Mouse (Mus musculus) left cerebral cortex, postnatal 4 days (tissue): ENCODE measurements around the gene Gas8. TPM values are rescaled to one million over a fixed set of nuclear protein-coding genes. Genes with fewer than 3 reads are reported as not detected.
"Not testable (repeated sequence)": the region's sequence is repeated elsewhere in the genome, so short reads cannot be mapped to it uniquely, and the experiment has no call there.

Experiments
- DNase-seq: peaks from one replicate; pipeline ENCODE4 v3.0.0-alpha.2; 2022
- intact Hi-C: fragments of 180-260 bp; cut with DNase I; formaldehyde crosslinking; loops from one replicate; pipeline ENCODE4 v1.15.1; 2025
- total RNA-seq, 2 experiments: library from RNA; stranded (reverse); gene quantifications; 2 replicates each; pipeline ENCODE4 v1.2.3; 2021

Gene Gas8
- total RNA-seq, 2 experiments from 2014 or later = 42.3 to 46.7 TPM

DNA sequence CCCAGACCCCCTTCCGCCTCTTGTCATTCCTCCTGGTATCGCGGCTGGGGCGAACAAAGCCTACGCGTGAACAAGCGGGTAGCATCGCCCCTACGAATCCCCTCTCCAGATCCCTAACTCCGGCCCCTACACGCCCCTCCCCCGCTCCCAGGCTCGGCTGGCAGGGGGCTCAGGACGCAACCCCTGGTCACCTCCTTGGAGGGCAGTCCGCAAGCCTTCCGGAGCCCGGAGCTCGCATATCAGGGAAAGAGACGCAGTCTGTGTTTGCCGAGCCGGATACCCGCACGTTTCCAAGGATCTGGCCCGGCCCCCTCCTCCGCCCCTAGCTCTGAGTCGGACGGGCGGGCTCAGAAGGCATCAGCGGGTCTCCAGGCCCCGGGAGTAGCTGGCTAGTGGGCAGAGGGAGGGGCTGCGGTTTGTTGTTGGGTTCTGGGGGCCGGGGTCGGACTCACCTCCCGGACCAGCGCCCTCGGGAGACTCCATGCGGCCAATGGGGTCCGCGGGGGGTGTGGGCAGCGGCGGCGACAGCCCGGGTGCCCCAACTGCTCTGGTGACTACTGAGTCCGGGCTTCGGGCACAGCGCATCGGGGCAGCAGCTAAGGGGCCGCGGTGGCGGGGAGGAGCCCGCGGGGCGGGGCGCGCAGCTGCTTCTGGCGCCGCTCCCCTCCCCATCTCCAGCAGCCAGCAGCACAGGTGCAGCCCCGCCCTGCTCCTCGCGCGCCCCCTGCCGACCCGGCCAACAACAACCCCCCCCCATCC lies 3.7 kb upstream of the Gas8 start, which contains the start of gene Dbndd1:
TSS of gene Dbndd1 (minus strand) at position 683 of the 759 bp plus-strand sequence.
- intact Hi-C loops = no loop called here
- peak; percentile 82 for DNase-seq

GRCm38 (mm10) chr8:123515540-123515897 lies 3.1 kb upstream of the Gas8 start:
- intact Hi-C loops = no loop called here
- DNase-seq = no peak

DNA sequence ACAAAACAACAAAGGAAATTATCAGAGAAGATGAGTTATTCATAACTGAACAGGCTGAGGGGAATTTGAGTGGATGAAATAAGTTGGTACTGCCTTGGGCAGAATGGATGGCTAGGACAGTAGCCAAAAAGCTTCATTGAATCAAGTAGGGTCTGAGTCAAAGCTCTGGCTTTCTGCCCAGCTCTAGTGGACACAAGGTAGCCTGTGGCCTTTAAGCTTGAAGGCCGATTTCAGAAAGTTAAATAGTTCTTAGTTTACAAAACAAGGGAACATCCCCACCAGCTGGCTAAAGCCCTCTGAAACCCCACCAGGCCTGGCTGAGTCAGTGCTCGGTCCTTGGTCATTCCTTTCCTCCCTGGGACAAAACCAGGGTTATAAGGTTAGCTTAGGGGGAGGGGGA lies 2.0 kb upstream of the Gas8 start:
- DNase-seq = no peak
- intact Hi-C loops = no loop called here

- intact Hi-C loops = no loop called here
- DNase-seq = no peak
These were observed 462 bp upstream of the Gas8 start for GRCm38 (mm10) chr8:123518172-123518571.

- DNase-seq, intact Hi-C loops: not testable (repeated sequence)
These were observed 1.4 kb downstream of the Gas8 start for GRCm38 (mm10) chr8:123520048-123520447.

DNA sequence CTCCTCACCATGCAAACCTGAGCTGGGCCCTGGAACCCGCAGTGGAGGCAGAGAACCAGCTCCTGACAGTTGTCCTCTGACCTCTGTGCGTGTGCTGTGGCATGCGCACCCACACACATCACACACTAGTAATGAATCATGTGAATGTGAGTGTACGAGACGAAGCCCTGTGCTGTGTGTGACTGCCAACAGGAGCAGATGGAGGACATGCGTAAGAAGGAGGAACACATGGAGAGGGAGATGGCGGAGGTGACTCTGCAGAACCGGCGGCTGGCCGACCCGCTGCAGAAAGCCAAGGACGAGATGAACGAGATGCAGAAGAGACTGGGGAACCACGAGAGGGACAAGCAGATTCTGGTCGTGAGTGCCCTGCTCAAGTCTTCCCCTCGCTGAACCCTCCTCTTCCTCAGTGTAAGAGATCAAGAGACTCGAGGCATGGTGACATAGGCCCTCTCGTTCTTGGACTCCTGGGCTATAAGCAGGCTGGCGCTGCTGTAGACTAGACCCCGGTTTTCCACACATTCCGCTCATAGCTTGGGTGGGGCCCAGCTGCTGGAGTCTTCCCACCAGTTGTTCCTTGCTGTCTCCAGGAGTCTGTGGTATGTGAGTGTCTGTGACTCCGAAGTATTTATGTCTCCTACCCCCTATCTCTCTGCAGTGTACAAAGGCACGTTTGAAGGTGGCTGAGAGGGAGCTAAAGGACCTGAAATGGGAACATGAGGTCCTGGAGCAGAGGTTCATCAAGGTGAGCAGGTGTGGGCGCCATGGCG lies 9.3 kb downstream of the Gas8 start:
- intact Hi-C loops = no loop called here
- DNase-seq = no peak

- intact Hi-C loops = no loop called here
- DNase-seq = no peak
These were observed 17.8 kb downstream of the Gas8 start for GRCm38 (mm10) chr8:123536242-123536989.

GRCm38 (mm10) chr8:123536990-123537380 lies 18.4 kb downstream of the Gas8 start:
- DNase-seq = no peak
- intact Hi-C loops = no loop called here

DNA sequence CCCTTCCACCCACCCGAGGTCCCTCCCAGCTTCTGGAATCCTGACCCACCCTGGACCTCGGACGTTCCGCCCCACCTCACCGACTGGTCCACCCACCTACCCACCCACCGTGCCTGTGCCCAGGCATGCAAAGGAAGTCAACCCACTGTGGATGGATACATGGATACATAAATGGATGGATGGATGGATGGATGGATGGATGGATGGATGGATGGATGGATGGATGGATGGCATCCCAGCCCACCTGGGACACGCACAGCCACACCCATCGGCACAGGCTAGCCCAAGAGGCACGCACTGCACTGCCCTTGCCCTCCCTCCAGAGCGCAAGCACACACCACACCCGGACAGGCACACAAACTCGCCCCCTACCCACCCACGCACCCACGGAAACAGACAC lies 19.0 kb downstream of the Gas8 start:
- intact Hi-C loops, DNase-seq: not testable (repeated sequence)

- DNase-seq, intact Hi-C loops: not testable (repeated sequence)
These were observed 45.6 kb downstream of the Gas8 start for GRCm38 (mm10) chr8:123564221-123564620.

DNA sequence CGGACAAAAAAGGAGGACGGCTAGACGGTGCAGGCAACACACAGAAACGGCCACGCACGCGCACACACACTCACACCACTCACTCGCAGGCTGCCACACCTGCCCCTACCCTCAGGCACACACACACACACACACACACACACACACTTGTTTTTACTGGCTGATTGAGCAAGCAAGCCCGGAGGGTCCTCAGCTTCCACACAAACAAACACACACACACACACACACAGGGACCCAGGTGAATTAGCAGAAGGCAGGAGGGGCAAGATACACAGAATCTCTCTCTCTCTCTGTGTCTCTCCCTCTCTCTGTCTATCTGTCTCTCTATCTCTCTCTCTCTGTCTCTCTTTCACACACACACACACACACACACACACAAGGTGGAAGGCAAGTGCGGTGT lies 56.8 kb downstream of the Gas8 start:
- intact Hi-C loops = not testable (repeated sequence)
- peak; percentile 1 for DNase-seq

Other genes with a start within 250 kb of the Gas8 start
- 10 to 100 TPM in 1 of 2 experiments, 1 to 10 TPM in 1; 9.1 to 10.7 TPM for gene Fanca, start 200.3 kb upstream of the Gas8 start, total RNA-seq
- 10 to 100 TPM; 25.4 to 27.0 TPM for gene Spire2, start 186.1 kb upstream of the Gas8 start, total RNA-seq
- 100 to 1,000 TPM; 334 to 346 TPM for gene Tcf25, start 145.1 kb upstream of the Gas8 start, total RNA-seq
- not detected for gene Mc1r, start 111.7 kb upstream of the Gas8 start, total RNA-seq
- 1,000 to 10,000 TPM; 2,432 to 2,471 TPM for gene Tubb3, start 107.4 kb upstream of the Gas8 start, total RNA-seq
- gene Def8, start 95.3 kb upstream of the Gas8 start, total RNA-seq = 10 to 100 TPM; 68.3 to 70.1 TPM
- 10 to 100 TPM; 48.3 to 56.9 TPM for gene Afg3l1, start 40.9 kb upstream of the Gas8 start, total RNA-seq
- gene Dbndd1, start 3.4 kb upstream of the Gas8 start, total RNA-seq = 10 to 100 TPM; 38.3 to 43.4 TPM
- 10 to 100 TPM; 78.0 to 89.0 TPM for gene Rhou, start 135.1 kb downstream of the Gas8 start, total RNA-seq